Mouse (Mus musculus): ENCODE data around the gene Afdn.

DNA sequence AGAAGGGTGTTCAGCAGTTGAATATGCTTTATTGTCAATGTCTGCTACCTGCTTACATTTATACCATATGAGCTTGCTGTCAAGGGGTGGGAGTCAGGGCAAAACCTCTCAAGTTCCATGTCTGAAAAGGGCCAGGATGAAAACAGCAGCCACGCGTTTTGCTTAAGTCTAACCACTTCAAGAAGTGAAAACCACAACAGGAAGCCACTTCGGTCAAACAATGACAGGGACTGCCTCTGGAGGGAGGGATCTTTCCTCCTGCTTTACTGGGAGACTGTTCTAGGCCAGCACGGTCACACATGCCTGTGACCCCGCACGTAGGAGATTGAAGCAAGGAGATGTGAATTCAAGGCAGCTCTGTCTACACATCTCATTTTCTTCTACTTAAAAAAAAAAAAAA is 14.0 kb upstream of the Afdn start:
- TF ChIP-seq POLR2A (IDR thresholded peaks at IDR 0.05; ENCODE audit: borderline replicate concordance, low read depth, low read length) (no peak), CTCF (IDR thresholded peaks at IDR 0.05; ENCODE audit: low read depth, low read length) (no peak)
